Comparison of ENCODE assay signal across 8 mouse cellular contexts in the genomic region with DNA sequence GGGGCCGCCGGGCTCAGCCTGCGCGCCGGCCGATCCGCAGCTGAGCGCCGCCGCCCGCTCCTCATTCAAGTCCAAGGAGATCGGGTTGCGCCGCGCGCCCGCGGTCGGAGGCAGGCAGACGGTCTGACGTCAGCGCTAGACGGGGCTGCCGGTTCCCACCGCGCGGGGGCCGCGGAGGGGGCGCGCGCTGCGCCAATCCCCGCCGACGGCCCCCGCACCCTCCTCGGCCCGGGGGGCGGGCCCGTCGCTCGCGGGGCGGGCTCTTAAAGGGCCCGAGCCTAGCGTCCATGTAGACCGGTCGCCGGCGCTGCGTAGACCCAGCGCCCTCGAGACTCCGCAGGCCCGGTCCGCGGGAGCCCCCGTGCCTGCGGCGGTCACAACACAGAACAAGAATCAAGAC. TPM values are rescaled to one million over a fixed set of nuclear protein-coding genes. Genes with fewer than 3 reads are reported as not detected.
DNase-seq lines count a peak whose midpoint lies in the region; ATAC-seq lines count a peak whose summit lies in the region.

Gene Pmepa1, minus strand, starts transcription at position 125 of the 400 bp plus-strand sequence.

- WGBS in forebrain, embryonic 13.5 days = under 1% methylated on average over 29 of the region's 61 CpGs
- 1% methylated on average over 61 of the region's 61 CpGs for WGBS in heart, embryonic 16.5 days
- WGBS in liver, embryonic 13.5 days (ENCODE audit: insufficient replicate concordance) = 1% methylated on average over 54 of the region's 61 CpGs
- under 1% methylated on average over 33 of the region's 61 CpGs for WGBS in neural tube, embryonic 11.5 days
- under 1% methylated on average over 35 of the region's 61 CpGs for WGBS in stomach, embryonic 15.5 days

- H3K27me3 ChIP-seq in forebrain, embryonic 13.5 days = no peaks in the 10 kb centered on the region
- H3K27me3 ChIP-seq in heart, embryonic 16.5 days (ENCODE audit: control insufficient read depth, insufficient read depth, low read length) = no peaks in the 10 kb centered on the region
- peaks cover 74% of the 10 kb centered on the region for H3K27me3 ChIP-seq in liver, embryonic 13.5 days
- H3K27me3 ChIP-seq in neural tube, embryonic 11.5 days (ENCODE audit: control insufficient read depth, insufficient read depth, low read length) = no peaks in the 10 kb centered on the region
- no peaks in the 10 kb centered on the region for H3K27me3 ChIP-seq in stomach, embryonic 15.5 days (replicated peaks)

- peak; percentile 90 for DNase-seq in CD4-positive helper T cell, adult 2 months (ENCODE audit: low read depth, low spot score)
- DNase-seq in kidney, postnatal 14 days = peak; percentile 97
- peak; percentile 11 for DNase-seq in liver, embryonic 13.5 days
- DNase-seq in neural tube, embryonic 11.5 days (ENCODE audit: low spot score) = peak; percentile 95

- H3K4me1 ChIP-seq in brown adipose tissue, adult 24 weeks (ENCODE audit: control insufficient read depth, insufficient read depth, insufficient read length, low read length) = peaks cover 5% of the 10 kb centered on the region
- peaks cover 50% of the 10 kb centered on the region for H3K4me1 ChIP-seq in forebrain, embryonic 13.5 days
- H3K4me1 ChIP-seq in heart, embryonic 16.5 days (ENCODE audit: control insufficient read depth, insufficient read depth, low read length) = peaks cover 47% of the 10 kb centered on the region
- H3K4me1 ChIP-seq in liver, embryonic 13.5 days (replicated peaks) = no peaks in the 10 kb centered on the region
- peaks cover 34% of the 10 kb centered on the region for H3K4me1 ChIP-seq in neural tube, embryonic 11.5 days (ENCODE audit: control insufficient read depth, insufficient read depth, low read length)
- H3K4me1 ChIP-seq in stomach, embryonic 15.5 days = peaks cover 34% of the 10 kb centered on the region

- H3K36me3 ChIP-seq in forebrain, embryonic 13.5 days (ENCODE audit: poor library complexity, severe bottlenecking) = no peaks in the 10 kb centered on the region
- H3K36me3 ChIP-seq in heart, embryonic 16.5 days (ENCODE audit: control insufficient read depth, insufficient read depth) = no peaks in the 10 kb centered on the region
- H3K36me3 ChIP-seq in liver, embryonic 13.5 days = no peaks in the 10 kb centered on the region
- H3K36me3 ChIP-seq in neural tube, embryonic 11.5 days (ENCODE audit: control insufficient read depth, insufficient read depth, low read length) = no peaks in the 10 kb centered on the region
- no peaks in the 10 kb centered on the region for H3K36me3 ChIP-seq in stomach, embryonic 15.5 days

- H3K9me3 ChIP-seq in forebrain, embryonic 13.5 days (replicated peaks) = no peaks in the 10 kb centered on the region
- H3K9me3 ChIP-seq in heart, embryonic 16.5 days (replicated peaks; ENCODE audit: control insufficient read depth, low read length) = no peaks in the 10 kb centered on the region
- H3K9me3 ChIP-seq in liver, embryonic 13.5 days (replicated peaks) = no peaks in the 10 kb centered on the region
- no peaks in the 10 kb centered on the region for H3K9me3 ChIP-seq in neural tube, embryonic 11.5 days (ENCODE audit: control insufficient read depth, low read length)
- no peaks in the 10 kb centered on the region for H3K9me3 ChIP-seq in stomach, embryonic 15.5 days

- peak within 1 kb of the TSS; percentile 100 for H3K9ac ChIP-seq in forebrain, embryonic 13.5 days
- H3K9ac ChIP-seq in heart, embryonic 16.5 days (ENCODE audit: low read length) = peak within 1 kb of the TSS; percentile 98
- peak within 1 kb of the TSS; percentile 43 for H3K9ac ChIP-seq in liver, embryonic 13.5 days
- H3K9ac ChIP-seq in neural tube, embryonic 11.5 days (ENCODE audit: low read length) = peak within 1 kb of the TSS; percentile 100
- H3K9ac ChIP-seq in stomach, embryonic 15.5 days = peak within 1 kb of the TSS; percentile 97

- peak within 1 kb of the TSS; percentile 84 for H3K4me2 ChIP-seq in forebrain, embryonic 13.5 days
- peak within 1 kb of the TSS; percentile 87 for H3K4me2 ChIP-seq in heart, embryonic 16.5 days (ENCODE audit: low read depth, low read length)
- peak within 1 kb of the TSS; percentile 70 for H3K4me2 ChIP-seq in liver, embryonic 13.5 days
- H3K4me2 ChIP-seq in neural tube, embryonic 11.5 days (ENCODE audit: low read depth) = peak within 1 kb of the TSS; percentile 88
- peak within 1 kb of the TSS; percentile 79 for H3K4me2 ChIP-seq in stomach, embryonic 15.5 days

- peak within 1 kb of the TSS; percentile 99 for H3K27ac ChIP-seq in brown adipose tissue, adult 24 weeks (replicated peaks; ENCODE audit: low read depth, low read length)
- peak within 1 kb of the TSS; percentile 80 for H3K27ac ChIP-seq in forebrain, embryonic 13.5 days
- H3K27ac ChIP-seq in heart, embryonic 16.5 days (ENCODE audit: low read length) = peak within 1 kb of the TSS; percentile 96
- no peak within 1 kb of the TSS for H3K27ac ChIP-seq in liver, embryonic 13.5 days
- H3K27ac ChIP-seq in neural tube, embryonic 11.5 days (ENCODE audit: low read depth, low read length) = peak within 1 kb of the TSS; percentile 90
- peak within 1 kb of the TSS; percentile 84 for H3K27ac ChIP-seq in stomach, embryonic 15.5 days

- peak; percentile 96 for ATAC-seq in forebrain, embryonic 13.5 days
- ATAC-seq in heart, embryonic 16.5 days (replicated peaks; ENCODE audit: extremely low read depth, insufficient read depth, low FRiP score) = peak; percentile 92
- ATAC-seq in liver, embryonic 13.5 days (ENCODE audit: low read depth) = peak; percentile 79
- peak; percentile 93 for ATAC-seq in neural tube, embryonic 11.5 days (ENCODE audit: insufficient read depth, low FRiP score, low TSS enrichment)
- peak; percentile 90 for ATAC-seq in stomach, embryonic 15.5 days (ENCODE audit: insufficient read depth, low FRiP score, low read depth)

- H3K4me3 ChIP-seq in brown adipose tissue, adult 24 weeks (ENCODE audit: insufficient read depth, low read depth, low read length) = peak within 1 kb of the TSS; percentile 92
- H3K4me3 ChIP-seq in forebrain, embryonic 13.5 days = peak within 1 kb of the TSS; percentile 98
- peak within 1 kb of the TSS; percentile 97 for H3K4me3 ChIP-seq in heart, embryonic 16.5 days (ENCODE audit: low read length)
- peak within 1 kb of the TSS; percentile 58 for H3K4me3 ChIP-seq in liver, embryonic 13.5 days (replicated peaks)
- H3K4me3 ChIP-seq in neural tube, embryonic 11.5 days (ENCODE audit: low read depth, low read length) = peak within 1 kb of the TSS; percentile 99
- H3K4me3 ChIP-seq in stomach, embryonic 15.5 days (replicated peaks) = peak within 1 kb of the TSS; percentile 94

RNA-seq across cellular contexts. Expression of gene Pmepa1, which starts in this region (rescaled TPM):
- polyA plus RNA-seq in brown adipose tissue, adult 24 weeks (2012; ENCODE audit: insufficient read depth, insufficient read length, missing spikeins) = 108 and 141 TPM in 2 replicates
- 4.6 and 5.3 TPM in 2 replicates for polyA plus RNA-seq in forebrain, embryonic 13.5 days (2015; fragmentation: Nextera tagmentation; extraction: Ambion mirVana)
- polyA plus RNA-seq in heart, embryonic 16.5 days (2015; fragmentation: Nextera tagmentation; extraction: Ambion mirVana) = 4.1 and 4.3 TPM in 2 replicates
- 0.15 and 0.20 TPM in 2 replicates for polyA plus RNA-seq in liver, embryonic 13.5 days (2015; fragmentation: Nextera tagmentation; extraction: Ambion mirVana)
- 5.3 and 5.9 TPM in 2 replicates for polyA plus RNA-seq in neural tube, embryonic 11.5 days (2014; fragmentation: Nextera tagmentation; extraction: Ambion mirVana)
- polyA plus RNA-seq in stomach, embryonic 15.5 days (2015; fragmentation: Nextera tagmentation; extraction: Ambion mirVana) = 7.3 and 7.5 TPM in 2 replicates

Comparison
In these comparisons a context has a peak if more than half of its experiments do, and no peak if none do; other contexts are left out.
1. RNA of gene Pmepa1 (polyA plus RNA-seq): 108 to 141 TPM in brown adipose tissue, adult 24 weeks; 7.3 to 7.5 TPM in stomach, embryonic 15.5 days, 5.3 to 5.9 TPM in neural tube, embryonic 11.5 days, 4.6 to 5.3 TPM in forebrain, embryonic 13.5 days, 4.1 to 4.3 TPM in heart, embryonic 16.5 days and 0.15 to 0.20 TPM in liver, embryonic 13.5 days; every median in the first group is over 10 times any median in the second.
2. Peak in DNase-seq, ATAC-seq, H3K4me3 ChIP-seq, H3K9ac ChIP-seq and H3K4me2 ChIP-seq in liver, embryonic 13.5 days; RNA of the gene not detected or under 1 TPM.
3. DNase-seq: peak in every context shown above with its lines; median percentile 97 in kidney, postnatal 14 days; 95 in neural tube, embryonic 11.5 days; 90 in CD4-positive helper T cell, adult 2 months; 11 in liver, embryonic 13.5 days.
4. H3K9ac ChIP-seq: peak in every context shown above with its lines; median percentile 100 in forebrain, embryonic 13.5 days; 100 in neural tube, embryonic 11.5 days; 98 in heart, embryonic 16.5 days; 97 in stomach, embryonic 15.5 days; 43 in liver, embryonic 13.5 days.
5. Peak in every context shown above with its lines, with median percentiles within 50 percentile points of each other: H3K4me3 ChIP-seq, ATAC-seq and H3K4me2 ChIP-seq.